Mouse (Mus musculus) brain, adult 2 months (tissue): ENCODE results near the gene Dqx1.

Experiments
- DNase-seq: peaks from one replicate; pipeline ENCODE4 v3.0.0; 2011; ENCODE audit warnings: low read depth, low spot score

The Dqx1 gene

GRCm38 (mm10) chr6:83033249-83034185 is 24.1 kb upstream of the Dqx1 start, which contains the start of the genes Dok1 and Loxl3:
Gene Dok1 (minus strand): TSS chr6:83033471.
Gene Loxl3 (plus strand): TSS chr6:83034173.
- peak; percentile 45 for DNase-seq

- DNase-seq: no peak
These were observed 23.1 kb upstream of the Dqx1 start for GRCm38 (mm10) chr6:83034463-83035055.

GRCm38 (mm10) chr6:83037188-83037587 is 20.5 kb upstream of the Dqx1 start:
- no peak for DNase-seq

GRCm38 (mm10) chr6:83038496-83039012 is 19.1 kb upstream of the Dqx1 start:
- peak; percentile 87 for DNase-seq

- DNase-seq: no peak
These were observed 17.0 kb upstream of the Dqx1 start for GRCm38 (mm10) chr6:83040601-83041000.

- no peak for DNase-seq
These were observed 14.1 kb upstream of the Dqx1 start for GRCm38 (mm10) chr6:83043561-83043960.

GRCm38 (mm10) chr6:83043993-83044392 is 13.7 kb upstream of the Dqx1 start:
- no peak for DNase-seq

GRCm38 (mm10) chr6:83044742-83045141 is 12.9 kb upstream of the Dqx1 start:
- peak; percentile 22 for DNase-seq

GRCm38 (mm10) chr6:83049367-83049766 is 8.3 kb upstream of the Dqx1 start:
- DNase-seq: no peak

GRCm38 (mm10) chr6:83053136-83053960 is 4.3 kb upstream of the Dqx1 start:
- DNase-seq: peak; percentile 63

GRCm38 (mm10) chr6:83054074-83054851 is 3.4 kb upstream of the Dqx1 start, which contains the start of gene Aup1:
Gene Aup1 (plus strand): TSS chr6:83054521.
- DNase-seq: peak; percentile 100

GRCm38 (mm10) chr6:83054871-83055431 is 2.7 kb upstream of the Dqx1 start, which contains the start of gene Htra2:
Gene Htra2 (minus strand): TSS chr6:83055273.
- DNase-seq: peak; percentile 24

- no peak for DNase-seq
These were observed 1.1 kb downstream of the Dqx1 start for GRCm38 (mm10) chr6:83058725-83059124.

GRCm38 (mm10) chr6:83065995-83066394 is 8.4 kb downstream of the Dqx1 start:
- no peak for DNase-seq

- DNase-seq: no peak
These were observed 8.8 kb downstream of the Dqx1 start for GRCm38 (mm10) chr6:83066441-83066840.

- no peak for DNase-seq
These were observed 10.6 kb downstream of the Dqx1 start for GRCm38 (mm10) chr6:83068221-83068620.

- no peak for DNase-seq
These were observed 11.3 kb downstream of the Dqx1 start for GRCm38 (mm10) chr6:83068706-83069487.

- no peak for DNase-seq
These were observed 12.0 kb downstream of the Dqx1 start for GRCm38 (mm10) chr6:83069488-83070246.

GRCm38 (mm10) chr6:83070247-83070310 is 12.4 kb downstream of the Dqx1 start, which contains the start of gene Tlx2:
Gene Tlx2 (minus strand): TSS chr6:83070293.
- no peak for DNase-seq
